Mouse (Mus musculus) ovary, adult 10 weeks (tissue): ENCODE results near the gene Gprin2. TPM values are rescaled to one million over a fixed set of nuclear protein-coding genes. Genes with fewer than 3 reads are reported as not detected.

Source experiments
- polyA plus RNA-seq: library from polyadenylated mRNA; stranded (reverse); fragments of 350-450 nt; fragmentation: Illumina TruSeq; extraction: RNeasy Lipid Tissue Mini Kit (QIAGEN cat#74804); gene quantifications from one replicate; pipeline ENCODE4 v1.2.3, GENCODE M21; 2014

Gene Gprin2
- 0.48 TPM for polyA plus RNA-seq

GRCm38 (mm10) chr14:34201231-34202035 lies at the start of gene Gprin2:
TSS of gene Gprin2 (minus strand) at chr14:34201653.

GRCm38 (mm10) chr14:34219295-34219694 lies 17.8 kb upstream of the Gprin2 start, which contains the start of gene Syt15:
TSS of gene Syt15 (plus strand) at chr14:34219595.

GRCm38 (mm10) chr14:34152342-34152741 lies 49.1 kb downstream of the Gprin2 start, which contains the start of gene Npy4r:
TSS of gene Npy4r (minus strand) at chr14:34152489.

Other genes with a start within 250 kb of the Gprin2 start
- gene Rbp3, start 247.7 kb downstream of the Gprin2 start, polyA plus RNA-seq: 0.09 TPM
- not detected for gene Zfp488, start 222.9 kb downstream of the Gprin2 start, polyA plus RNA-seq
- not detected for gene Gm30083, start 186.5 kb downstream of the Gprin2 start, polyA plus RNA-seq
- not detected for gene Gm5460, start 184.9 kb downstream of the Gprin2 start, polyA plus RNA-seq
- gene Antxrl, start 148.9 kb downstream of the Gprin2 start, polyA plus RNA-seq: not detected
- 3.6 TPM for gene Anxa8, start 115.7 kb downstream of the Gprin2 start, polyA plus RNA-seq
- not detected for gene A630023A22Rik, start 98.9 kb downstream of the Gprin2 start, polyA plus RNA-seq
- gene Npy4r, start 49.2 kb downstream of the Gprin2 start, polyA plus RNA-seq: not detected
- 1.9 TPM for gene Syt15, start 17.9 kb upstream of the Gprin2 start, polyA plus RNA-seq
- 24.2 TPM for gene Shld2, start 108.8 kb upstream of the Gprin2 start, polyA plus RNA-seq
- gene Glud1, start 109.1 kb upstream of the Gprin2 start, polyA plus RNA-seq: 207 TPM
- not detected for gene Fam25c, start 153.8 kb upstream of the Gprin2 start, polyA plus RNA-seq
- not detected for gene Sncg, start 173.1 kb upstream of the Gprin2 start, polyA plus RNA-seq
- 10.0 TPM for gene Mmrn2, start 173.8 kb upstream of the Gprin2 start, polyA plus RNA-seq